Mouse (Mus musculus) hindbrain, embryonic 14.5 days (tissue): ENCODE data around the gene Lhfp. TPM values are rescaled to one million over a fixed set of nuclear protein-coding genes. Genes with fewer than 3 reads are reported as not detected.

Experiments used
- ATAC-seq: fragments of 200-750 bp; cut with Nextera tagmentation; 2 replicates; pipeline ENCODE4 v1.8.0; 2017; ENCODE audit warnings: moderate number of reproducible peaks, mild to moderate bottlenecking, moderate TSS enrichment, moderate library complexity; ENCODE audit not compliant: low FRiP score
- DNase-seq: peaks from one replicate; pipeline ENCODE4 v3.0.0-alpha.2; 2015; ENCODE audit warnings: low spot score
- H3K27ac ChIP-seq: fragments of 300-500 bp; sonication (generic); 2 replicates; pipeline ENCODE4 v1.5.1; 2014; ENCODE audit warnings: mild to moderate bottlenecking, moderate library complexity
- H3K27me3 ChIP-seq: fragments of 300-500 bp; sonication (generic); 2 replicates; pipeline ENCODE4 v1.6.1; 2014; ENCODE audit warnings: mild to moderate bottlenecking, low read length, mixed read lengths; ENCODE audit not compliant: control insufficient read depth, insufficient read depth
- H3K36me3 ChIP-seq: fragments of 300-500 bp; sonication (generic); replicated peaks from 2 replicates; pipeline ENCODE4 v1.6.1; 2014; ENCODE audit not compliant: control insufficient read depth, insufficient read depth
- H3K4me1 ChIP-seq: fragments of 300-500 bp; sonication (generic); replicated peaks from 2 replicates; pipeline ENCODE4 v1.6.1; 2014; ENCODE audit warnings: antibody characterized with exemption, low read length, mixed read lengths; ENCODE audit not compliant: control insufficient read depth, insufficient read depth
- H3K4me2 ChIP-seq: fragments of 300-500 bp; sonication (generic); replicated peaks from 2 replicates; pipeline ENCODE4 v1.6.1; 2014; ENCODE audit warnings: mild to moderate bottlenecking, moderate library complexity
- H3K4me3 ChIP-seq: fragments of 300-500 bp; sonication (generic); replicated peaks from 2 replicates; pipeline ENCODE4 v1.5.1; 2014; ENCODE audit warnings: mild to moderate bottlenecking, low read length
- H3K9ac ChIP-seq: fragments of 300-500 bp; sonication (generic); 2 replicates; pipeline ENCODE4 v1.6.1; 2014
- H3K9me3 ChIP-seq: fragments of 300-500 bp; sonication (generic); 2 replicates; pipeline ENCODE4 v1.6.1; 2016; ENCODE audit warnings: low read length; ENCODE audit not compliant: control insufficient read depth
- WGBS: fragments of 180-500 bp; shearing (Covaris S2); extraction: QIAGEN DNeasy Blood & Tissue Kit; methylation state at CpG from one replicate; pipeline ENCODE4 v1.1.7; 2014; 5-methylcytosine and 5-hydroxymethylcytosine counted together
- polyA plus RNA-seq: library from polyadenylated mRNA; unstranded; fragments of >200 nt; fragmentation: Nextera tagmentation; extraction: Ambion mirVana; gene quantifications from 2 replicates; pipeline ENCODE4 v1.2.1, GENCODE M21; 2014

Lhfp gene
- 48.3 and 54.9 TPM in 2 replicates for polyA plus RNA-seq

GRCm38 (mm10) chr3:53041411-53042239 lies at the start of gene Lhfp:
Gene Lhfp, plus strand, starts transcription at chr3:53041528.
- 0 out of 2 replicates have a peak, but pooled peaks cover 5% of the 10 kb centered on the region for H3K27me3 ChIP-seq
- no peaks in the 10 kb centered on the region for H3K9me3 ChIP-seq
- WGBS: under 1% methylated on average over 56 of the region's 58 CpGs

GRCm38 (mm10) chr3:52993296-52993695 lies 48.0 kb upstream of the Lhfp start:
- H3K9ac ChIP-seq: no peak overlapping the region
- ATAC-seq (no peak), DNase-seq (no peak)
- H3K4me3 ChIP-seq: no peak overlapping the region
- H3K27me3 ChIP-seq: no peaks in the 10 kb centered on the region
- H3K27ac ChIP-seq: no peak overlapping the region
- no peaks in the 10 kb centered on the region for H3K9me3 ChIP-seq
- no peaks in the 10 kb centered on the region for H3K4me1 ChIP-seq
- WGBS: 89% methylated on average over 9 of the region's 10 CpGs
- no peak overlapping the region for H3K4me2 ChIP-seq
- H3K36me3 ChIP-seq: peaks cover 88% of the 10 kb centered on the region

More at GRCm38 (mm10) chr3:53041411-53042239, at the start of gene Lhfp:
- peaks cover 15% of the 10 kb centered on the region; the same call in 1 of the 2 replicates for H3K4me1 ChIP-seq
- peak within 1 kb of the TSS; percentile 93 for H3K4me2 ChIP-seq
- H3K9ac ChIP-seq: peak within 1 kb of the TSS; percentile 79
- peak within 1 kb of the TSS; percentile 73 for H3K4me3 ChIP-seq
- no peaks in the 10 kb centered on the region for H3K36me3 ChIP-seq
- DNase-seq (peak; percentile 71), ATAC-seq (peak; percentile 92)
- H3K27ac ChIP-seq: peak within 1 kb of the TSS; percentile 72; the same call in 1 of the 2 replicates

GRCm38 (mm10) chr3:52994666-52995065 lies 46.7 kb upstream of the Lhfp start:
- no peaks in the 10 kb centered on the region for H3K9me3 ChIP-seq
- H3K36me3 ChIP-seq: peaks cover 87% of the 10 kb centered on the region
- no peak for DNase-seq
- WGBS: 73% methylated on average over 5 of the region's 5 CpGs
- H3K4me2 ChIP-seq: no peak overlapping the region
- H3K27me3 ChIP-seq: no peaks in the 10 kb centered on the region
- no peak overlapping the region for H3K4me3 ChIP-seq
- H3K27ac ChIP-seq: no peak overlapping the region
- no peak overlapping the region for H3K9ac ChIP-seq
- no peak for ATAC-seq
- H3K4me1 ChIP-seq: no peaks in the 10 kb centered on the region

- whole genome bisulfite sequencing: 93% methylated on average over 5 of the region's 5 CpGs
- no peaks in the 10 kb centered on the region for H3K27me3 ChIP-seq
- H3K9ac ChIP-seq: no peak overlapping the region
- ATAC-seq (no peak), DNase-seq (no peak)
- H3K4me3 ChIP-seq: no peak overlapping the region
- no peak overlapping the region for H3K27ac ChIP-seq
- no peaks in the 10 kb centered on the region for H3K9me3 ChIP-seq
- peaks cover 88% of the 10 kb centered on the region for H3K36me3 ChIP-seq
- H3K4me2 ChIP-seq: no peak overlapping the region
- no peaks in the 10 kb centered on the region for H3K4me1 ChIP-seq
These were observed 44.7 kb upstream of the Lhfp start for GRCm38 (mm10) chr3:52996635-52997034.

GRCm38 (mm10) chr3:52997381-52997780 lies 43.9 kb upstream of the Lhfp start:
- Histone ChIP-seq H3K9me3 (no peaks in the 10 kb centered on the region), H3K36me3 (peaks cover 89% of the 10 kb centered on the region), H3K4me1 (no peaks in the 10 kb centered on the region), H3K4me2 (no peak overlapping the region), H3K27ac (no peak overlapping the region), H3K4me3 (no peak overlapping the region), H3K9ac (no peak overlapping the region), H3K27me3 (no peaks in the 10 kb centered on the region)
- ATAC-seq (no peak), DNase-seq (no peak)
- 76% methylated on average over 1 of the region's 1 CpGs for WGBS

GRCm38 (mm10) chr3:52999016-52999744 lies 42.1 kb upstream of the Lhfp start:
- H3K4me3 ChIP-seq: no peak overlapping the region
- DNase-seq (no peak), ATAC-seq (no peak)
- 86% methylated on average over 15 of the region's 15 CpGs for WGBS
- no peaks in the 10 kb centered on the region for H3K9me3 ChIP-seq
- peaks cover 84% of the 10 kb centered on the region for H3K36me3 ChIP-seq
- H3K4me1 ChIP-seq: no peaks in the 10 kb centered on the region
- no peak overlapping the region for H3K27ac ChIP-seq
- no peak overlapping the region for H3K9ac ChIP-seq
- H3K4me2 ChIP-seq: no peak overlapping the region
- H3K27me3 ChIP-seq: no peaks in the 10 kb centered on the region

GRCm38 (mm10) chr3:52999996-53000395 lies 41.3 kb upstream of the Lhfp start:
- DNase-seq (no peak), ATAC-seq (no peak)
- Histone ChIP-seq H3K9ac (no peak overlapping the region), H3K4me1 (no peaks in the 10 kb centered on the region), H3K27ac (no peak overlapping the region), H3K27me3 (no peaks in the 10 kb centered on the region), H3K9me3 (no peaks in the 10 kb centered on the region), H3K4me2 (no peak overlapping the region), H3K36me3 (peaks cover 86% of the 10 kb centered on the region), H3K4me3 (no peak overlapping the region)
- WGBS: 81% methylated on average over 3 of the region's 3 CpGs

GRCm38 (mm10) chr3:53002076-53002475 lies 39.3 kb upstream of the Lhfp start:
- 82% methylated on average over 6 of the region's 6 CpGs for WGBS
- H3K4me3 ChIP-seq: no peak overlapping the region

GRCm38 (mm10) chr3:53004406-53005114 lies 36.8 kb upstream of the Lhfp start:
- H3K4me1 ChIP-seq: no peaks in the 10 kb centered on the region
- no peak overlapping the region for H3K27ac ChIP-seq
- H3K27me3 ChIP-seq: no peaks in the 10 kb centered on the region
- no peak overlapping the region for H3K9ac ChIP-seq
- no peak overlapping the region for H3K4me2 ChIP-seq
- H3K4me3 ChIP-seq: no peak overlapping the region
- WGBS: 76% methylated on average over 2 of the region's 2 CpGs
- H3K36me3 ChIP-seq: peaks cover 88% of the 10 kb centered on the region
- peak; percentile 73 for DNase-seq
- peak; percentile 53; the same call in 1 of the 2 replicates for ATAC-seq
- H3K9me3 ChIP-seq: no peaks in the 10 kb centered on the region

More at GRCm38 (mm10) chr3:53002076-53002475, 39.3 kb upstream of the Lhfp start:
- no peak overlapping the region for H3K4me2 ChIP-seq
- no peaks in the 10 kb centered on the region for H3K9me3 ChIP-seq
- ATAC-seq (no peak), DNase-seq (no peak)
- H3K27me3 ChIP-seq: no peaks in the 10 kb centered on the region
- no peak overlapping the region for H3K27ac ChIP-seq
- peaks cover 88% of the 10 kb centered on the region for H3K36me3 ChIP-seq
- H3K9ac ChIP-seq: no peak overlapping the region
- no peaks in the 10 kb centered on the region for H3K4me1 ChIP-seq
